Mouse (Mus musculus) intestine, embryonic 14.5 days (tissue): Measurements from ENCODE around the gene Atp5h. TPM values are rescaled to one million over a fixed set of nuclear protein-coding genes. Genes with fewer than 3 reads are reported as not detected.
"Not testable (repeated sequence)": the region's sequence is repeated elsewhere in the genome, so short reads cannot be mapped to it uniquely, and the experiment has no call there.

Experiments
- ATAC-seq: fragments of 200-750 bp; cut with Nextera tagmentation; replicated peaks from 2 replicates; pipeline ENCODE4 v1.8.0; 2017; ENCODE audit warnings: low read depth, moderate number of reproducible peaks, moderate TSS enrichment, moderate library complexity; ENCODE audit not compliant: low FRiP score, low TSS enrichment
- DNase-seq: peaks from one replicate; pipeline ENCODE4 v3.0.0-alpha.2; 2018; ENCODE audit warnings: low spot score
- H3K27ac ChIP-seq: fragments of 300-500 bp; sonication (generic); 2 replicates; pipeline ENCODE4 v1.5.1; 2014; ENCODE audit warnings: low read depth, mild to moderate bottlenecking, control low read depth
- H3K27me3 ChIP-seq: fragments of 300-500 bp; sonication (generic); replicated peaks from 2 replicates; pipeline ENCODE4 v1.6.1; 2014; ENCODE audit warnings: low read length, control low read depth; ENCODE audit not compliant: control insufficient read depth, insufficient read depth
- H3K36me3 ChIP-seq: fragments of 300-500 bp; sonication (generic); 2 replicates; pipeline ENCODE4 v1.6.1; 2014; ENCODE audit warnings: low read length, control low read depth; ENCODE audit not compliant: control insufficient read depth, insufficient read depth
- H3K4me1 ChIP-seq: fragments of 300-500 bp; sonication (generic); replicated peaks from 2 replicates; pipeline ENCODE4 v1.6.1; 2014; ENCODE audit warnings: low read length, control low read depth, mixed read lengths; ENCODE audit not compliant: control insufficient read depth, insufficient read depth
- H3K4me2 ChIP-seq: fragments of 300-500 bp; sonication (generic); 2 replicates; pipeline ENCODE4 v1.6.1; 2014; ENCODE audit warnings: low read length
- H3K4me3 ChIP-seq: fragments of 300-500 bp; sonication (generic); 2 replicates; pipeline ENCODE4 v1.5.1; 2014; ENCODE audit warnings: low read depth, low read length, control low read depth, mixed read lengths
- H3K9ac ChIP-seq: fragments of 300-500 bp; sonication (generic); 2 replicates; pipeline ENCODE4 v1.6.1; 2014; ENCODE audit warnings: mild to moderate bottlenecking, low read length
- H3K9me3 ChIP-seq: fragments of 300-500 bp; sonication (generic); 2 replicates; pipeline ENCODE4 v1.6.1; 2016; ENCODE audit warnings: low read length, control low read depth; ENCODE audit not compliant: control insufficient read depth
- WGBS: fragments of 180-500 bp; shearing (Covaris S2); extraction: QIAGEN DNeasy Blood & Tissue Kit; methylation state at CpG from one replicate; pipeline ENCODE4 v1.1.7; 2014; 5-methylcytosine and 5-hydroxymethylcytosine counted together
- polyA plus RNA-seq: library from polyadenylated mRNA; unstranded; fragments of >200 nt; fragmentation: Nextera tagmentation; extraction: Ambion mirVana; gene quantifications from 2 replicates; pipeline ENCODE4 v1.2.1, GENCODE M21; 2014

The Atp5h gene
- polyA plus RNA-seq, 1 experiment from 2014 or later: 962 TPM

- Histone ChIP-seq H3K27ac (no peak overlapping the region), H3K4me3 (no peak overlapping the region), H3K4me1 (peaks cover 14% of the 10 kb centered on the region), H3K4me2 (no peak overlapping the region), H3K36me3 (no peaks in the 10 kb centered on the region), H3K27me3 (no peaks in the 10 kb centered on the region), H3K9me3 (no peaks in the 10 kb centered on the region), H3K9ac (no peak overlapping the region)
- 73% methylated on average over 3 of the region's 3 CpGs for WGBS
- no peak for ATAC-seq
- DNase-seq: no peak
These were observed 19.6 kb downstream of the Atp5h start for GRCm38 (mm10) chr11:115400126-115400525.

- H3K9ac ChIP-seq: no peak overlapping the region
- 0 out of 2 replicates have a peak, but pooled peaks cover under 1% of the 10 kb centered on the region for H3K4me1 ChIP-seq
- H3K36me3 ChIP-seq: peaks cover 13% of the 10 kb centered on the region
- H3K27me3 ChIP-seq: no peaks in the 10 kb centered on the region
- H3K4me3 ChIP-seq: no peak overlapping the region
- no peak overlapping the region for H3K27ac ChIP-seq
- H3K9me3 ChIP-seq: no peaks in the 10 kb centered on the region
- H3K4me2 ChIP-seq: no peak overlapping the region
- 75% methylated on average over 7 of the region's 7 CpGs for WGBS
- ATAC-seq (no peak), DNase-seq (no peak)
These were observed 21.7 kb downstream of the Atp5h start for GRCm38 (mm10) chr11:115398085-115398484.

GRCm38 (mm10) chr11:115393721-115394325 lies 25.9 kb downstream of the Atp5h start:
- DNase-seq: no peak
- Histone ChIP-seq H3K4me2 (peak overlapping the region; percentile 23; the same call in 1 of the 2 replicates), H3K36me3 (peaks cover 32% of the 10 kb centered on the region), H3K27ac (no peak overlapping the region), H3K9me3 (no peaks in the 10 kb centered on the region), H3K4me3 (no peak overlapping the region), H3K9ac (no peak overlapping the region), H3K4me1 (no peaks in the 10 kb centered on the region), H3K27me3 (no peaks in the 10 kb centered on the region)
- WGBS: 65% methylated on average over 34 of the region's 34 CpGs
- ATAC-seq: peak; percentile 32; the same call in 1 of the 2 replicates

GRCm38 (mm10) chr11:115391358-115391757 lies 28.4 kb downstream of the Atp5h start:
- Histone ChIP-seq H3K4me3 (no peak overlapping the region), H3K4me2 (no peak overlapping the region), H3K36me3 (peaks cover 32% of the 10 kb centered on the region), H3K9me3 (no peaks in the 10 kb centered on the region), H3K4me1 (no peaks in the 10 kb centered on the region), H3K27ac (no peak overlapping the region), H3K9ac (no peak overlapping the region), H3K27me3 (no peaks in the 10 kb centered on the region)
- ATAC-seq (no peak), DNase-seq (no peak)
- 94% methylated on average over 7 of the region's 7 CpGs for WGBS

DNA sequence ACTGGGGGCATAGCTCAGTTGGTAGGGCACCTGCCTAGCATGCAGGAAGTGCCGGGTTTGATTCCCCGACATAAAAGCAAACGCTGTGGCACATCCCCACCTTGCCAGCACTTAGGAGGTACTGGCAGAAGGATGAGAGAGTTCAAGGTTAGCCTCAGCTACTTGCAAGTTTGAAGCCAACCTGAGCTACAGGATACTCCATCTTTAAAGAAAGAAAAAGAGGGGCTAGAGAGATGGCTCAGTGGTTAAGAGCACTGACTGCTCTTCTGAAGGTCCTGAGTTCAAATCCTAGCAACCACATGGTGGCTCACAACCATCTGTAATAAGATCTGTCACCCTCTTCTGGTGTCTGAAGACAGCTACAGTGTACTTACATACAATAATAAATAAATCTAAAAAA lies 32.9 kb downstream of the Atp5h start:
- not testable (repeated sequence) for H3K36me3 ChIP-seq, H3K27me3 ChIP-seq, H3K4me2 ChIP-seq, DNase-seq, H3K9me3 ChIP-seq, H3K27ac ChIP-seq, ATAC-seq, H3K4me3 ChIP-seq, H3K9ac ChIP-seq
- whole genome bisulfite sequencing: 90% methylated on average over 3 of the region's 3 CpGs
- peaks cover 20% of the 10 kb centered on the region for H3K4me1 ChIP-seq

- no peaks in the 10 kb centered on the region for H3K36me3 ChIP-seq
- WGBS: 83% methylated on average over 5 of the region's 5 CpGs
- H3K27ac ChIP-seq: no peak overlapping the region
- DNase-seq (no peak), ATAC-seq (no peak)
- H3K27me3 ChIP-seq: no peaks in the 10 kb centered on the region
- H3K4me2 ChIP-seq: no peak overlapping the region
- H3K9me3 ChIP-seq: no peaks in the 10 kb centered on the region
- H3K9ac ChIP-seq: no peak overlapping the region
- H3K4me3 ChIP-seq: no peak overlapping the region
- H3K4me1 ChIP-seq: peaks cover 23% of the 10 kb centered on the region
These were observed 35.2 kb downstream of the Atp5h start for GRCm38 (mm10) chr11:115384587-115384986.

DNA sequence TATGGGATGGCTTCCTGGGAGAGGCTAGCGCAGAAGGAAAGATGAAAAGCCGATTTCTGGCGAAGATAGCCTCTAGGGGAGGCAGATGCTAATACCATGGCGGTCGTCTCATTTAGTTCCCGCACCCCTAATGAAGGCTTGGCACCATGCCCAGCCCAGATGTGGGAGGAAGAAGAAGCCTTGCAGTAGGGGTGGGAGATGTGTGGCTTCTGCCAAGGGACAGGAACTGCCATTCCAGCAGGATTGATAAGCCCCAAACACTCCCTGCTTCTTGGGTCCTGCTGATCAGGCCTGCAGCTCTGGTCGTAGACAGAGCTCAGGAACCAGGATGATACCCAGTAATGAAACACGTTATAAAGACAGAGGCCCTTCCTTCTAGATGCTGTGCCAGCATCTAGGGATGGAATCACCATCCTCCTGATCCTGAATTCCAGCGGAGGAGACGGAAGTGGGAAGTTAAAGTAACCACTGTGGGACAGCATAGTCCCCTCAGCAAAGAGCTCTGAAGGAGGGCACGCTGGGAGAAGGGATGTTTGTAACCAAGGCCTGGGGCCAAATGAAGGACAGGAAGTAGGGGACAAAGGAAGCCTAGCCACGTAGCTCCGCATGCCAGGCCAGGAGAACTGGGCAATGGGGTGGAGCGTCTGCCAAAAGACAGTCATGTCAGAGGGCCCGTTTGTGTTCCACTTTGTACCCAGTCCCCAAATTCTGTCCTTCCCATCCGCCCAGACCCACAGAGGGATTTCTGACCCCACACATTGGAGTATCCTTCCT lies 35.9 kb downstream of the Atp5h start:
- no peak overlapping the region for H3K27ac ChIP-seq
- H3K9me3 ChIP-seq: no peaks in the 10 kb centered on the region
- H3K36me3 ChIP-seq: no peaks in the 10 kb centered on the region
- H3K9ac ChIP-seq: no peak overlapping the region
- H3K4me3 ChIP-seq: 0 out of 2 replicates have a peak overlapping the region, but pooled peaks have one; percentile 70
- no peaks in the 10 kb centered on the region for H3K27me3 ChIP-seq
- peaks cover 23% of the 10 kb centered on the region for H3K4me1 ChIP-seq
- peak overlapping the region; percentile 81 for H3K4me2 ChIP-seq
- DNase-seq (no peak), ATAC-seq (no peak)
- WGBS: 47% methylated on average over 16 of the region's 16 CpGs

GRCm38 (mm10) chr11:115382891-115383290 lies 36.9 kb downstream of the Atp5h start:
- Histone ChIP-seq H3K9me3 (peaks cover 1% of the 10 kb centered on the region; the same call in 1 of the 2 replicates), H3K36me3 (no peaks in the 10 kb centered on the region), H3K9ac (peak overlapping the region; percentile 81), H3K4me2 (peak overlapping the region; percentile 81), H3K27me3 (no peaks in the 10 kb centered on the region), H3K4me1 (peaks cover 23% of the 10 kb centered on the region), H3K4me3 (peak overlapping the region; percentile 70), H3K27ac (no peak overlapping the region)
- no peak for DNase-seq
- no peak for ATAC-seq
- 25% methylated on average over 5 of the region's 5 CpGs for WGBS
